Mouse (Mus musculus): ENCODE results near the gene Serinc2. TPM values are rescaled to one million over a fixed set of nuclear protein-coding genes. Genes with fewer than 3 reads are reported as not detected.

Serinc2 gene
- polyA plus RNA-seq, 1 experiment from 2014 or later = 35.5 TPM

Other genes starting within 250 kb of the Serinc2 start
- gene Col16a1, start 231.4 kb downstream of the Serinc2 start, polyA plus RNA-seq (2014; fragmentation: Nextera tagmentation; extraction: Ambion mirVana) = 10.1 and 11.1 TPM in 2 replicates
- 66.0 and 77.7 TPM in 2 replicates for gene Pef1, start 176.6 kb downstream of the Serinc2 start, polyA plus RNA-seq (2014; fragmentation: Nextera tagmentation; extraction: Ambion mirVana)
- gene Hcrtr1, start 139.8 kb downstream of the Serinc2 start, polyA plus RNA-seq (2014; fragmentation: Nextera tagmentation; extraction: Ambion mirVana) = 1.7 and 2.3 TPM in 2 replicates
- 6.6 and 8.5 TPM in 2 replicates for gene Tinagl1, start 104.1 kb downstream of the Serinc2 start, polyA plus RNA-seq (2014; fragmentation: Nextera tagmentation; extraction: Ambion mirVana)
- gene Gm853, start 56.8 kb downstream of the Serinc2 start, polyA plus RNA-seq (2014; fragmentation: Nextera tagmentation; extraction: Ambion mirVana) = 0.86 and 2.4 TPM in 2 replicates
- gene Fabp3, start 29.4 kb upstream of the Serinc2 start, polyA plus RNA-seq (2014; fragmentation: Nextera tagmentation; extraction: Ambion mirVana) = 272 and 285 TPM in 2 replicates
- gene Gm10570, start 29.5 kb upstream of the Serinc2 start, polyA plus RNA-seq (2014; fragmentation: Nextera tagmentation; extraction: Ambion mirVana) = 0.46 TPM in 1 of 2 replicates, not detected in the other
- gene Zcchc17, start 80.7 kb upstream of the Serinc2 start, polyA plus RNA-seq (2014; fragmentation: Nextera tagmentation; extraction: Ambion mirVana) = 88.1 and 89.8 TPM in 2 replicates
- 92.5 and 94.6 TPM in 2 replicates for gene Snrnp40, start 80.9 kb upstream of the Serinc2 start, polyA plus RNA-seq (2014; fragmentation: Nextera tagmentation; extraction: Ambion mirVana)